Mouse (Mus musculus): ENCODE measurements around the gene Sh2b1. TPM values are rescaled to one million over a fixed set of nuclear protein-coding genes. Genes with fewer than 3 reads are reported as not detected.

The Sh2b1 gene
- polyA plus RNA-seq, 2 experiments = 8.3 to 12.4 TPM

DNA sequence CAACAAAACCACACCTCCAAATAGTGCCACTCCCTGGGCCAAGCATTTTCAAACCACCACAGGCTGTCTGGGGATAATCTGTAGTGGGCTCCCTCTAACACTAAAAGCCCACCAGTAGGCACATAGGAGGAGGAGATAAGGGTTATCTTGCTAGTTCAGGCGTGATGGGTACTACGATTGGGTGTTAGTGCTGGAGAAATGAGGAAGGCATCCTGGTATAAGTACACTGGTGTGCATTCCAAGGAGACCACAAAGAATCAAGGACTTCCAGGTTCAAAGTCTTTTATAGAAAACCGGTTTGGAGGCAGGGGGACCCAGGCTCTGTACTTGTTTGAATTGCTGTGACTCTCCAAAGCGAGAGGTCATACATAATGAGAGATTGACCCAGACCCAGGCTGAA lies 47.1 kb downstream of the Sh2b1 start:
- TF ChIP-seq EP300 (IDR thresholded peaks at IDR 0.05; ENCODE audit: low read depth) (peak; percentile 54; the same call in 1 of the 2 replicates), CTCF (IDR thresholded peaks at IDR 0.05; ENCODE audit: low read depth) (no peak)
- peak; percentile 34 for ATAC-seq (ENCODE audit: insufficient read depth)
- 6% methylated on average over 4 of the region's 4 CpGs for WGBS (ENCODE audit: insufficient replicate concordance)

DNA sequence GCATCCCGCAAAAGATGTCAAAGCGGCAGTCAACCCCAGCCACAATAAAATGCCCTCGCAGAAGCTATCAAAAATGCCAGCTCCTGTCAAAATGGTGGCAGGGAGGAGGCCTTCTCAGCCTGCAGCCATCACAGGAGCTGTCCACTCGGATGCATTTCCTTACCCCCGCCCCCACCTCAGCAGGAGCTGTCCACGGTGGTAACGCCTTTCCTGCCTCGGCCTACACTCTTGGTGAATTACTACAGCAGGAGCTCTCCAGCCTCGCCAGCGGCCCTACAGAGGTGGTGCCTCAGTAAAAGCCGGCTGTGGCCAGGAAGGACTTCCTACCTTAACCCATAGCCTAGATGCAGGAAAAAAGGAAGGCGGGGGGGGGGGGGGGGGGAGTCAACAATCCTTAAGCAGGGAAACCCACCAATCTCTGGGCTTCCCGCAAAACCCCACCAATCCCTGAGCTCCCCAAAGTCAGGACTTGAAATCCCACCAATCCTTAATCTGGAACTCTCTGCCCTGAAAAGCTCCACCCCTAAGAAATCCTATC lies 47.8 kb downstream of the Sh2b1 start:
- no peak for DNase-seq (ENCODE audit: low read depth in 3 of 3, low spot score in 3 of 3)

More for the DNA sequence above, 47.1 kb downstream of the Sh2b1 start:
- Histone ChIP-seq H3K36me3 (replicated peaks; ENCODE audit: control insufficient read depth, insufficient read depth, low read depth) (no peaks in the 10 kb centered on the region), H3K27me3 (ENCODE audit: control insufficient read depth, insufficient read depth, low read length) (no peaks in the 10 kb centered on the region), H3K4me2 (ENCODE audit: low read depth) (peak overlapping the region; percentile 96), H3K4me1 (replicated peaks; ENCODE audit: control insufficient read depth in 2 of 2, insufficient read depth in 2 of 2, low read length in 1 of 2) (peaks cover 7 to 13% of the 10 kb centered on the region in 2 experiments), H3K27ac (no peak overlapping the region), H3K9ac (replicated peaks) (peak overlapping the region; percentile 72), H3K4me3 (ENCODE audit: insufficient read depth in 1 of 2, low read depth in 2 of 2, low read length in 2 of 2) (peak overlapping the region; percentile 70 to 71), H3K9me3 (ENCODE audit: control insufficient read depth, low read length) (no peaks in the 10 kb centered on the region)
- DNase-seq (ENCODE audit: low read depth in 3 of 3, low spot score in 3 of 3) = peak; percentile 35 to 53 (median 46)

GRCm38 (mm10) chr7:126424161-126424560 lies 51.1 kb downstream of the Sh2b1 start:
- Histone ChIP-seq H3K4me3 (ENCODE audit: insufficient read depth in 1 of 2, low read depth in 2 of 2, low read length in 2 of 2) (no peak overlapping the region), H3K36me3 (replicated peaks; ENCODE audit: control insufficient read depth, insufficient read depth, low read depth) (no peaks in the 10 kb centered on the region), H3K27me3 (ENCODE audit: control insufficient read depth, insufficient read depth, low read length) (no peaks in the 10 kb centered on the region), H3K4me1 (replicated peaks; ENCODE audit: control insufficient read depth in 2 of 2, insufficient read depth in 2 of 2, low read length in 1 of 2) (peaks cover 7 to 9% of the 10 kb centered on the region in 2 experiments), H3K4me2 (ENCODE audit: low read depth) (no peak overlapping the region), H3K27ac (no peak overlapping the region), H3K9ac (replicated peaks) (no peak overlapping the region), H3K9me3 (ENCODE audit: control insufficient read depth, low read length) (no peaks in the 10 kb centered on the region)
- TF ChIP-seq CTCF (IDR thresholded peaks at IDR 0.05; ENCODE audit: low read depth) (no peak), EP300 (IDR thresholded peaks at IDR 0.05; ENCODE audit: low read depth) (no peak)
- ATAC-seq (ENCODE audit: insufficient read depth) (no peak), DNase-seq (ENCODE audit: low read depth in 3 of 3, low spot score in 3 of 3) (no peak)
- 67% methylated on average over 6 of the region's 6 CpGs for WGBS (ENCODE audit: insufficient replicate concordance)

More for the DNA sequence above, 47.8 kb downstream of the Sh2b1 start:
- no peak overlapping the region for H3K4me3 ChIP-seq (ENCODE audit: insufficient read depth in 1 of 2, low read depth in 2 of 2, low read length in 2 of 2)
- no peaks in the 10 kb centered on the region for H3K36me3 ChIP-seq (replicated peaks; ENCODE audit: control insufficient read depth, insufficient read depth, low read depth)
- H3K27ac ChIP-seq = no peak overlapping the region
- H3K9me3 ChIP-seq (ENCODE audit: control insufficient read depth, low read length) = no peaks in the 10 kb centered on the region
- WGBS (ENCODE audit: insufficient replicate concordance) = 52% methylated on average over 12 of the region's 13 CpGs
- H3K9ac ChIP-seq (replicated peaks) = no peak overlapping the region
- no peak for ATAC-seq (ENCODE audit: insufficient read depth)
- H3K27me3 ChIP-seq (ENCODE audit: control insufficient read depth, insufficient read depth, low read length) = no peaks in the 10 kb centered on the region
- TF ChIP-seq CTCF (IDR thresholded peaks at IDR 0.05; ENCODE audit: low read depth) (no peak), EP300 (IDR thresholded peaks at IDR 0.05; ENCODE audit: low read depth) (no peak)
- peaks cover 7 to 13% of the 10 kb centered on the region in 2 experiments for H3K4me1 ChIP-seq (replicated peaks; ENCODE audit: control insufficient read depth in 2 of 2, insufficient read depth in 2 of 2, low read length in 1 of 2)
- H3K4me2 ChIP-seq (ENCODE audit: low read depth) = no peak overlapping the region

DNA sequence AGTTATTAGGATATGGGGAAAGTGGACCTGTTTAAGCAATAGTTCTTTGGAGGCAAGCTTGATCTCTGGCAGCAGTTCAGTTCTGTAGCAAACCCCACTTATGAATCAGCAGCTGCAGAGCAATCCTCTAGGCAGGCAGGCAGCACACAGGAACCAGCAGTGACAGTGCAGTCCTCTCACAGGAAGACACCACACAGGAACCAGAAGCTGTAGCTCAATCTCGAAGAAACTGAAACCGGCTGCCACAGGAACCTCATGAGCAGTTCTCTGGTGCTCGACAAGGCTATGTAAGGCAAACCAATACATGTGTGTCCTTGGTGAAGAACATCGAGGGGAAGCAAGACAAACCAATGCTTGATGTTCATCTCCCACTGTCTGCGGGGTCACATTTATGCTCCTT lies 53.5 kb downstream of the Sh2b1 start:
- 47% methylated on average over 5 of the region's 5 CpGs for WGBS (ENCODE audit: insufficient replicate concordance)
- DNase-seq (ENCODE audit: low read depth in 3 of 3, low spot score in 3 of 3) (no peak), ATAC-seq (ENCODE audit: insufficient read depth) (no peak)
- Histone ChIP-seq H3K4me2 (ENCODE audit: low read depth) (no peak overlapping the region), H3K4me1 (replicated peaks; ENCODE audit: control insufficient read depth in 2 of 2, insufficient read depth in 2 of 2, low read length in 1 of 2) (peaks cover 0 to under 1% of the 10 kb centered on the region in 2 experiments; a peak in 1 of 4 replicates), H3K4me3 (ENCODE audit: insufficient read depth in 1 of 2, low read depth in 2 of 2, low read length in 2 of 2) (no peak overlapping the region), H3K9ac (replicated peaks) (no peak overlapping the region), H3K27me3 (ENCODE audit: control insufficient read depth, insufficient read depth, low read length) (no peaks in the 10 kb centered on the region), H3K36me3 (replicated peaks; ENCODE audit: control insufficient read depth, insufficient read depth, low read depth) (no peaks in the 10 kb centered on the region), H3K9me3 (ENCODE audit: control insufficient read depth, low read length) (no peaks in the 10 kb centered on the region), H3K27ac (no peak overlapping the region)
- TF ChIP-seq CTCF (IDR thresholded peaks at IDR 0.05; ENCODE audit: low read depth) = no peak
- TF ChIP-seq EP300 (IDR thresholded peaks at IDR 0.05; ENCODE audit: low read depth) = no peak

DNA sequence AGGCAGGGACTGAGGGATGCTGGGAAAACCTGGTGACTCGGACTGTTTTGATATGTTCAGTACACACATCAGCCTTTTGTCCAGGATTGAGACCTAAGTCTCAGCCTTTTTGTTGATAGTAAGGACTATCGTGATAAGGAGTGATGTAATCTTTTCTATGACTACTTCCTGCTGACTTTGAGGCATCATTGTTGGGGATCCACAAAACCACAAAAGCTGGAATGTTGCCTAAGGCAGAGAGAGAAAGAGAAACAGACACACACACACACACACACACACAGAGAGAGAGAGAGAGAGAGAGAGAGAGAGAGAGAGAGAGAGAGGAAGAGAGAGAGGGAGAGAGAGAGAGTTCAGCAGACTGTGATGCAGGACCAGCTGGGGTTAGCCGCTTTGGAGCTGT lies 56.7 kb downstream of the Sh2b1 start:
- WGBS (ENCODE audit: insufficient replicate concordance) = 46% methylated on average over 3 of the region's 3 CpGs
- Histone ChIP-seq H3K9ac (replicated peaks) (no peak overlapping the region), H3K27me3 (ENCODE audit: control insufficient read depth, insufficient read depth, low read length) (no peaks in the 10 kb centered on the region), H3K4me3 (ENCODE audit: insufficient read depth in 1 of 2, low read depth in 2 of 2, low read length in 2 of 2) (no peak overlapping the region), H3K4me1 (replicated peaks; ENCODE audit: control insufficient read depth in 2 of 2, insufficient read depth in 2 of 2, low read length in 1 of 2) (peaks cover 0 to 4% of the 10 kb centered on the region in 2 experiments; a peak in 2 of 4 replicates), H3K9me3 (ENCODE audit: control insufficient read depth, low read length) (no peaks in the 10 kb centered on the region), H3K36me3 (replicated peaks; ENCODE audit: control insufficient read depth, insufficient read depth, low read depth) (no peaks in the 10 kb centered on the region), H3K27ac (no peak overlapping the region), H3K4me2 (ENCODE audit: low read depth) (no peak overlapping the region)
- DNase-seq (ENCODE audit: low read depth in 3 of 3, low spot score in 3 of 3) (no peak), ATAC-seq (ENCODE audit: insufficient read depth) (no peak)
- no peak for TF ChIP-seq CTCF (IDR thresholded peaks at IDR 0.05; ENCODE audit: low read depth)
- TF ChIP-seq EP300 (IDR thresholded peaks at IDR 0.05; ENCODE audit: low read depth) = no peak

All from liver, embryonic 14.5 days (tissue).